Mouse (Mus musculus): ENCODE measurements around the gene Ltbp1.

GRCm38 (mm10) chr17:75323229-75323628, 317.9 kb downstream of the Ltbp1 start:
- TF ChIP-seq NRF1 (IDR thresholded peaks at IDR 0.05; ENCODE audit: insufficient read depth, low read depth, low read length, poor library complexity, severe bottlenecking): no peak
- TF ChIP-seq CTCF (IDR thresholded peaks at IDR 0.05 in 2 of 3, conservative IDR thresholded peaks at IDR 0.05 in 1 of 3; ENCODE audit: control insufficient read depth in 1 of 3, insufficient read depth in 1 of 3, low read depth in 2 of 3, low read length in 3 of 3, poor library complexity in 1 of 3, severe bottlenecking in 1 of 3): no peak
- no peak for TF ChIP-seq TAL1 (IDR thresholded peaks at IDR 0.05; ENCODE audit: low read length)
- TF ChIP-seq MAZ (IDR thresholded peaks at IDR 0.05; ENCODE audit: low read depth, low read length): no peak
- no peak for TF ChIP-seq POLR2A (IDR thresholded peaks at IDR 0.05; ENCODE audit: control insufficient read depth in 1 of 2, insufficient read depth in 1 of 2, low read depth in 1 of 2, low read length in 2 of 2, poor library complexity in 1 of 2)
- no peak for TF ChIP-seq RCOR1 (IDR thresholded peaks at IDR 0.05; ENCODE audit: low read depth, low read length)
- TF ChIP-seq NELFE (IDR thresholded peaks at IDR 0.05; ENCODE audit: low read depth, low read length): no peak
- no peak for TF ChIP-seq UBTF (IDR thresholded peaks at IDR 0.05; ENCODE audit: borderline replicate concordance, insufficient read depth, low read depth, low read length)
- TF ChIP-seq ZNF384 (IDR thresholded peaks at IDR 0.05; ENCODE audit: low read depth, low read length): no peak
- no peak for TF ChIP-seq EP300 (IDR thresholded peaks at IDR 0.05; ENCODE audit: low read depth in 1 of 2, low read length in 2 of 2)

Measured in MEL (cell line).